Mouse (Mus musculus): ENCODE data around the gene Fbxl12. TPM values are rescaled to one million over a fixed set of nuclear protein-coding genes. Genes with fewer than 3 reads are reported as not detected.

Gene Fbxl12
- total and polyA plus RNA-seq, 3 experiments = 7.9 to 25.6 (median 22.0) TPM

GRCm38 (mm10) chr9:20662325-20662724 is 17.8 kb upstream of the Fbxl12 start:
- no peak overlapping the region for H3K4me3 ChIP-seq (ENCODE audit: low read depth, low read length)
- peaks cover 47% of the 10 kb centered on the region for H3K4me1 ChIP-seq (ENCODE audit: insufficient read depth, low read depth, low read length)
- H3K36me3 ChIP-seq (replicated peaks) = peaks cover 89% of the 10 kb centered on the region
- no peaks in the 10 kb centered on the region for H3K27me3 ChIP-seq (ENCODE audit: insufficient read depth, low read length)
- no peak for TF ChIP-seq TAL1 (conservative IDR thresholded peaks at IDR 0.05; ENCODE audit: low read depth, low read length)
- no peak for TF ChIP-seq POLR2AphosphoS5 (IDR thresholded peaks at IDR 0.05; ENCODE audit: insufficient replicate concordance, low read depth, low read length)
- TF ChIP-seq GATA1 (IDR thresholded peaks at IDR 0.05; ENCODE audit: borderline replicate concordance, low read length) = no peak
- TF ChIP-seq GATA2 (IDR thresholded peaks at IDR 0.05; ENCODE audit: borderline replicate concordance, low read depth, low read length) = no peak
- TF ChIP-seq CTCF (IDR thresholded peaks at IDR 0.05; ENCODE audit: low read depth, low read length) = peak; percentile 61; the same call in 1 of the 2 replicates
- H3K9me3 ChIP-seq (replicated peaks) = no peaks in the 10 kb centered on the region
- ATAC-seq (ENCODE audit: extremely low read depth, insufficient number of reproducible peaks, low FRiP score, poor library complexity, severe bottlenecking) (peak; percentile 55), DNase-seq (ENCODE audit: low spot score) (no peak)

DNA sequence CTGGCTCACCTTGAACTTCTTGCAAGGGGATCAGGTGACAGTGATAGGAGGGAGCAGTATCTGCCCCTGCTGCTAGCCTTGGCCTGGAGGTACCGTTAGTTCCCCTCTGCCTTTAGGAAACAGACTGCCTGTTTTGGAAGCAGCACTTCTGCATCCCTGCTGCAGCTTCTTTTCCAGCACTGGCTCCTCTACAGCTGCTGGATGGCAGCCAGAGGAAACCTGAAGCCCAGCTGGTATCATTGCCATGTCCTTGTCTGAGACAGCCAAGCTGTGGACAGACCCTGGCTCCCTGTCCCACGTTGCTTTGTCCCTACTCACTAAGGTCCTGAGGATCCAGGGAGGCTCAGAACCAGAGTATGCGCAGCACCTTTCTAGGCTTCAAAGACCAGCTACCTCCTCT is 13.0 kb upstream of the Fbxl12 start:
- no peak overlapping the region for H3K4me3 ChIP-seq (ENCODE audit: low read depth, low read length)
- no peak for ATAC-seq (ENCODE audit: extremely low read depth, insufficient number of reproducible peaks, low FRiP score, poor library complexity, severe bottlenecking)
- peaks cover 63% of the 10 kb centered on the region for H3K4me1 ChIP-seq (ENCODE audit: insufficient read depth, low read depth, low read length)
- TF ChIP-seq GATA1 (IDR thresholded peaks at IDR 0.05; ENCODE audit: borderline replicate concordance, low read length) (no peak), POLR2AphosphoS5 (IDR thresholded peaks at IDR 0.05; ENCODE audit: insufficient replicate concordance, low read depth, low read length) (no peak), CTCF (IDR thresholded peaks at IDR 0.05; ENCODE audit: low read depth, low read length) (no peak), GATA2 (IDR thresholded peaks at IDR 0.05; ENCODE audit: borderline replicate concordance, low read depth, low read length) (no peak), TAL1 (conservative IDR thresholded peaks at IDR 0.05; ENCODE audit: low read depth, low read length) (no peak)
- H3K9me3 ChIP-seq (replicated peaks) = no peaks in the 10 kb centered on the region
- DNase-seq (ENCODE audit: low spot score) = no peak
- H3K36me3 ChIP-seq (replicated peaks) = peaks cover 93% of the 10 kb centered on the region
- no peaks in the 10 kb centered on the region for H3K27me3 ChIP-seq (ENCODE audit: insufficient read depth, low read length)

- peaks cover 70% of the 10 kb centered on the region for H3K4me1 ChIP-seq (ENCODE audit: insufficient read depth, low read depth, low read length)
- H3K4me3 ChIP-seq (ENCODE audit: low read depth, low read length) = peak overlapping the region; percentile 99; the same call in 1 of the 2 replicates
- no peaks in the 10 kb centered on the region for H3K27me3 ChIP-seq (ENCODE audit: insufficient read depth, low read length)
- no peak for ATAC-seq (ENCODE audit: extremely low read depth, insufficient number of reproducible peaks, low FRiP score, poor library complexity, severe bottlenecking)
- no peak for DNase-seq (ENCODE audit: low spot score)
- no peak for TF ChIP-seq TAL1 (conservative IDR thresholded peaks at IDR 0.05; ENCODE audit: low read depth, low read length)
- TF ChIP-seq CTCF (IDR thresholded peaks at IDR 0.05; ENCODE audit: low read depth, low read length) = no peak
- no peak for TF ChIP-seq GATA2 (IDR thresholded peaks at IDR 0.05; ENCODE audit: borderline replicate concordance, low read depth, low read length)
- TF ChIP-seq POLR2AphosphoS5 (IDR thresholded peaks at IDR 0.05; ENCODE audit: insufficient replicate concordance, low read depth, low read length) = no peak
- TF ChIP-seq GATA1 (IDR thresholded peaks at IDR 0.05; ENCODE audit: borderline replicate concordance, low read length) = no peak
- peaks cover 69% of the 10 kb centered on the region for H3K36me3 ChIP-seq (replicated peaks)
- H3K9me3 ChIP-seq (replicated peaks) = no peaks in the 10 kb centered on the region
Observed at GRCm38 (mm10) chr9:20653859-20654258, 9.3 kb upstream of the Fbxl12 start.

DNA sequence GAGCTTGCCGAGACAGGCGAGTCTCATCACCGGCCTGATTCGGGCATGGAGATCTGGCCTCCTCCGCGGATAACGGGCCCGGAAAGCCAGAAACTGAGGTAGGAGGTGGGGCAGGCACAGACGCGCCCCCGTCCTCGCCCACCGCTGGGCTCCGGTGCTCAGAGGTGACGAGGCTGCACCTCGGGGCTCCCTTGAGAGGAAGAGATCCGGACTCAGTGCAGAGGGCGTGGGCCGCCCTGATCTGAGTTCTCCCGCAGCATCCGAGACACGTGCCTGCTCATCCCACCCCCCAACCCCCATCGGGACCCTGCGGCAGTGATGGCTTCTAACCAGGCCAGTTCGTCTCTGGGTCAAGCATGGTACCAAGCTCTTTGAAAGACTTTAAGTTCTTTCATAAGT is 7.7 kb upstream of the Fbxl12 start:
- TF ChIP-seq POLR2AphosphoS5 (IDR thresholded peaks at IDR 0.05; ENCODE audit: insufficient replicate concordance, low read depth, low read length) (no peak), GATA1 (IDR thresholded peaks at IDR 0.05; ENCODE audit: borderline replicate concordance, low read length) (no peak), TAL1 (conservative IDR thresholded peaks at IDR 0.05; ENCODE audit: low read depth, low read length) (no peak), CTCF (IDR thresholded peaks at IDR 0.05; ENCODE audit: low read depth, low read length) (no peak), GATA2 (IDR thresholded peaks at IDR 0.05; ENCODE audit: borderline replicate concordance, low read depth, low read length) (no peak)
- Histone ChIP-seq H3K9me3 (replicated peaks) (no peaks in the 10 kb centered on the region), H3K27me3 (ENCODE audit: insufficient read depth, low read length) (no peaks in the 10 kb centered on the region), H3K4me3 (ENCODE audit: low read depth, low read length) (peak overlapping the region; percentile 99), H3K36me3 (replicated peaks) (peaks cover 69% of the 10 kb centered on the region), H3K4me1 (ENCODE audit: insufficient read depth, low read depth, low read length) (peaks cover 64% of the 10 kb centered on the region)
- DNase-seq (ENCODE audit: low spot score) = peak; percentile 33
- no peak for ATAC-seq (ENCODE audit: extremely low read depth, insufficient number of reproducible peaks, low FRiP score, poor library complexity, severe bottlenecking)

GRCm38 (mm10) chr9:20651602-20652259 is 7.2 kb upstream of the Fbxl12 start, which contains the start of gene Pin1:
Gene Pin1 (plus strand): TSS chr9:20652095.
- no peak for TF ChIP-seq GATA1 (IDR thresholded peaks at IDR 0.05; ENCODE audit: borderline replicate concordance, low read length)
- TF ChIP-seq GATA2 (IDR thresholded peaks at IDR 0.05; ENCODE audit: borderline replicate concordance, low read depth, low read length) = no peak
- no peak for TF ChIP-seq TAL1 (conservative IDR thresholded peaks at IDR 0.05; ENCODE audit: low read depth, low read length)
- TF ChIP-seq CTCF (IDR thresholded peaks at IDR 0.05; ENCODE audit: low read depth, low read length) = no peak
- no peak for TF ChIP-seq POLR2AphosphoS5 (IDR thresholded peaks at IDR 0.05; ENCODE audit: insufficient replicate concordance, low read depth, low read length)

DNA sequence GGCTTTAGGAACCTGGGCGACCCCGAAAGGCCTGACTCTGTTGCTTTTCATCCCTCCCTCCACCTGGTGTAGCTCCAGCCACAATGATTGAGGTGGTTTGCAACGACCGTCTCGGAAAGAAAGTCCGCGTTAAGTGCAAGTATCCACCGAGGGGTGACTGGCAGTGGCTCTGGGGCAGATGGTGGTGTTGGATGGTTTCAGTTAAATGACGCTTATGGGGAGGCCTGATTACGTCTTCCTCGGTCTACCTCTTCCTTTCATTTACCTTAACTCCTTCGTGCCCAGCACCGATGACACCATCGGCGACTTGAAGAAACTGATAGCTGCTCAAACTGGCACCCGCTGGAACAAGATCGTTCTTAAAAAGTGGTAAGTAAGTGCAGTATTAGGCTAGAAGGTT is 554 bp upstream of the Fbxl12 start:
- ATAC-seq (ENCODE audit: extremely low read depth, insufficient number of reproducible peaks, low FRiP score, poor library complexity, severe bottlenecking) (no peak), DNase-seq (ENCODE audit: low spot score) (peak; percentile 37)
- Histone ChIP-seq H3K4me3 (ENCODE audit: low read depth, low read length) (peak overlapping the region; percentile 92), H3K4me1 (ENCODE audit: insufficient read depth, low read depth, low read length) (peaks cover 60% of the 10 kb centered on the region), H3K36me3 (replicated peaks) (peaks cover 58% of the 10 kb centered on the region), H3K9me3 (replicated peaks) (no peaks in the 10 kb centered on the region), H3K27me3 (ENCODE audit: insufficient read depth, low read length) (no peaks in the 10 kb centered on the region)
- no peak for TF ChIP-seq GATA2 (IDR thresholded peaks at IDR 0.05; ENCODE audit: borderline replicate concordance, low read depth, low read length)
- no peak for TF ChIP-seq CTCF (IDR thresholded peaks at IDR 0.05; ENCODE audit: low read depth, low read length)
- no peak for TF ChIP-seq POLR2AphosphoS5 (IDR thresholded peaks at IDR 0.05; ENCODE audit: insufficient replicate concordance, low read depth, low read length)
- TF ChIP-seq TAL1 (conservative IDR thresholded peaks at IDR 0.05; ENCODE audit: low read depth, low read length) = no peak
- TF ChIP-seq GATA1 (IDR thresholded peaks at IDR 0.05; ENCODE audit: borderline replicate concordance, low read length) = no peak

More at GRCm38 (mm10) chr9:20651602-20652259, 7.2 kb upstream of the Fbxl12 start, which contains the start of gene Pin1:
- H3K4me1 ChIP-seq (ENCODE audit: insufficient read depth, low read depth, low read length) = peaks cover 63% of the 10 kb centered on the region
- no peaks in the 10 kb centered on the region for H3K27me3 ChIP-seq (ENCODE audit: insufficient read depth, low read length)
- no peaks in the 10 kb centered on the region for H3K9me3 ChIP-seq (replicated peaks)
- peak; percentile 100 for DNase-seq (ENCODE audit: low spot score)
- peaks cover 69% of the 10 kb centered on the region for H3K36me3 ChIP-seq (replicated peaks)
- H3K4me3 ChIP-seq (ENCODE audit: low read depth, low read length) = peak within 1 kb of the TSS; percentile 99
- peak; percentile 97 for ATAC-seq (ENCODE audit: extremely low read depth, insufficient number of reproducible peaks, low FRiP score, poor library complexity, severe bottlenecking)
